Mouse (Mus musculus) neural tube, embryonic 11.5 days (tissue): ENCODE data around the gene Prf1. TPM values are rescaled to one million over a fixed set of nuclear protein-coding genes. Genes with fewer than 3 reads are reported as not detected.

Experiments used
- ATAC-seq: fragments of 200-750 bp; cut with Nextera tagmentation; 2 replicates; pipeline ENCODE4 v1.8.0; 2017; ENCODE audit warnings: moderate number of reproducible peaks, mild to moderate bottlenecking, moderate TSS enrichment, moderate library complexity; ENCODE audit not compliant: insufficient read depth, low FRiP score, low TSS enrichment
- DNase-seq: peaks from one replicate; pipeline ENCODE4 v3.0.0-alpha.2; 2015; ENCODE audit warnings: low spot score
- H3K27ac ChIP-seq: fragments of 300-500 bp; sonication (generic); 2 replicates; pipeline ENCODE4 v1.5.1; 2014; ENCODE audit warnings: low read depth, mild to moderate bottlenecking, low read length
- H3K27me3 ChIP-seq: fragments of 300-500 bp; sonication (generic); 2 replicates; pipeline ENCODE4 v1.6.1; 2014; ENCODE audit warnings: mild to moderate bottlenecking, low read length, mixed read lengths; ENCODE audit not compliant: control insufficient read depth, insufficient read depth
- H3K36me3 ChIP-seq: fragments of 300-500 bp; sonication (generic); 2 replicates; pipeline ENCODE4 v1.6.1; 2014; ENCODE audit warnings: mild to moderate bottlenecking, low read length, moderate library complexity, mixed read lengths; ENCODE audit not compliant: control insufficient read depth, insufficient read depth
- H3K4me1 ChIP-seq: fragments of 300-500 bp; sonication (generic); 2 replicates; pipeline ENCODE4 v1.6.1; 2014; ENCODE audit warnings: low read length, mixed read lengths; ENCODE audit not compliant: control insufficient read depth, insufficient read depth
- H3K4me2 ChIP-seq: fragments of 300-500 bp; sonication (generic); 2 replicates; pipeline ENCODE4 v1.6.1; 2014; ENCODE audit warnings: low read depth, mild to moderate bottlenecking, moderate library complexity
- H3K4me3 ChIP-seq: fragments of 300-500 bp; sonication (generic); 2 replicates; pipeline ENCODE4 v1.5.1; 2014; ENCODE audit warnings: low read depth, low read length
- H3K9ac ChIP-seq: fragments of 300-500 bp; sonication (generic); 2 replicates; pipeline ENCODE4 v1.6.1; 2014; ENCODE audit warnings: mild to moderate bottlenecking, low read length
- H3K9me3 ChIP-seq: fragments of 300-500 bp; sonication (generic); 2 replicates; pipeline ENCODE4 v1.6.1; 2016; ENCODE audit warnings: low read length; ENCODE audit not compliant: control insufficient read depth
- WGBS: fragments of 180-500 bp; shearing (Covaris S2); extraction: QIAGEN DNeasy Blood & Tissue Kit; methylation state at CpG from one replicate; pipeline ENCODE4 v1.1.7; 2014; 5-methylcytosine and 5-hydroxymethylcytosine counted together
- polyA plus RNA-seq: library from polyadenylated mRNA; unstranded; fragments of >200 nt; fragmentation: Nextera tagmentation; extraction: Ambion mirVana; gene quantifications from 2 replicates; pipeline ENCODE4 v1.2.1, GENCODE M21; 2014

Gene Prf1
- polyA plus RNA-seq, 1 experiment from 2014 or later, result not detected

DNA sequence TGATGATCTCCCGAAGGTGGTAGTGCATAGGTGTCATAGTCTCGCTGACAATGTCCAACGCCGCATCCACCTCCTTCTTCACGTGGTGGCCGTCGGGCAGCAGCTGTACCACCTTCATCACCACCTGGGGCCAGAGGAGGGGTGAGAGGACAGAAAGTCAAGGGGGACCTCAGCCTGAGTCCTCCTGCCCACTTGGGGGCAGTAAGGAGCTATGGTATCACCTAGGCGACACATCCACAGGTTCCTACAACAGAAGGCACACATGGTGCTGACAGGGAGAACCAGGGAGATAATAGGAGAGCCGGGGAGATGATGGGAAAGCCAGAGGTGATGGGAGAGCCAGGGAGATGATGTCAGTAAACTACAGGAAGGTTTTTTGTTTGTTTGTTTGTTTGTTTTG is 41.6 kb downstream of the Prf1 start:
- ATAC-seq, result no peak
- 92% methylated on average over 9 of the region's 9 CpGs for WGBS
- H3K4me3 ChIP-seq, result no peak overlapping the region

DNA sequence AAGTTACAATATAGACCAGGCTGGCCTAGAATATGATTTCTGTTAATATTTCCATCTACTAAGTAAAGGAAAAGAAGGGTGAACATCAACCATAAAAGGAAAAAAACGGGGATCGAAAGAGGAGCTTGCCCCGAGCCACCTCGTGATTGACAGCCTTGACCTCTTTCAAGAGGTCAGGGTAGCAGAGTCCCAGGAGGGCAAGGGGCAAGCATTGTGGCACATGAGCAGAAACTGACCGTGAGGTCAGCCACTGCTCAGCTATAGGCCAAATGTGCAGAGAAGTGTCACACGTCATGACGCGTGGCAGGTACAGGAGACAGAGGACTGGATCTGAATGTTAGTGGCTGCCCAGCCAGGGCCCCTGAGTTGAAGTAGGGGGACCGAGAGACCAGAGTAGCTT is 42.6 kb downstream of the Prf1 start:
- no peak overlapping the region for H3K4me2 ChIP-seq
- H3K9me3 ChIP-seq, result no peaks in the 10 kb centered on the region
- no peaks in the 10 kb centered on the region for H3K36me3 ChIP-seq
- ATAC-seq (no peak), DNase-seq (no peak)
- WGBS, result 74% methylated on average over 9 of the region's 9 CpGs
- no peak overlapping the region for H3K4me3 ChIP-seq
- H3K27ac ChIP-seq, result no peak overlapping the region
- no peaks in the 10 kb centered on the region for H3K27me3 ChIP-seq
- no peaks in the 10 kb centered on the region for H3K4me1 ChIP-seq
- H3K9ac ChIP-seq, result no peak overlapping the region

More for the DNA sequence above, 41.6 kb downstream of the Prf1 start:
- Histone ChIP-seq H3K27me3 (no peaks in the 10 kb centered on the region), H3K4me2 (no peak overlapping the region), H3K9ac (no peak overlapping the region), H3K9me3 (no peaks in the 10 kb centered on the region), H3K27ac (no peak overlapping the region), H3K4me1 (no peaks in the 10 kb centered on the region), H3K36me3 (no peaks in the 10 kb centered on the region)
- no peak for DNase-seq

DNA sequence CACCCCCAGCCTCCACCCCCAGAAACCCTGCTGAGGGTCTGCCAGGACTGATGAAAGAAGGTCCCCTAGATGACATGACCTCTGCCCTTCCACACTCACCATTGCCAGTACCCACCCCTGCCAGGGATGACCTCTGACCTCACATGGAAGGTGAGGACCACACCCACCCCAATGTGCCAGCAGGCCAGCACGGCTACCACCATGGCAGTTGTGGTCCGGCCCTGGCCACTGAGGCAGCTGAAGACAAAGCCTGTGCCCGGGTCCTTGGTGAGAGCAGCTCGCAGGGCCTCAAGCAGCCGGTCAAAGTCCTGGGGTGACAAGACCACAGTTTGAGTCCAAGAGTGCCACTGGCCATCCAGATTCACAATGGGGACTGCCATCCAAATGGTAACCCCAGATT is 43.4 kb downstream of the Prf1 start:
- Histone ChIP-seq H3K27ac (no peak overlapping the region), H3K9ac (no peak overlapping the region), H3K4me2 (no peak overlapping the region), H3K27me3 (no peaks in the 10 kb centered on the region), H3K4me1 (no peaks in the 10 kb centered on the region), H3K36me3 (no peaks in the 10 kb centered on the region), H3K9me3 (no peaks in the 10 kb centered on the region), H3K4me3 (no peak overlapping the region)
- WGBS, result 96% methylated on average over 5 of the region's 5 CpGs
- DNase-seq (no peak), ATAC-seq (no peak)

DNA sequence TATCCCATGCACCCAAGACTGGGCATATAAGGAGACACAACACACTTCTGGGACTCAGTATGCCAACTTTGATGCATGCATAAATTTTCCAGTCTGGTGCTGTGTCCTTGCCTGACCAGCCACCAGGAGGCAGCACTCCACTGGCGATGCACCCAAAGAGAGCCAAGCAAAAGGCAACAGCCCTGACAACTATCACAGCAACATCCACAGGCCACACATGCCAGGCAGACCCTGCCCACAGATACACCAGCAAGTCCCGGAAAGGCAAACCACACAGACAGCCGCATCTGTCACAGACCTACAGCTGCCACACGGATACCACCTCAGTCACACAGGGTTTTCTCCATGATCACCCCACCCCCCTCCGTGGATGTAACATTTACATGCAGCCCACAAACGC is 43.9 kb downstream of the Prf1 start:
- Histone ChIP-seq H3K4me2 (no peak overlapping the region), H3K4me3 (no peak overlapping the region), H3K27ac (no peak overlapping the region), H3K4me1 (no peaks in the 10 kb centered on the region), H3K9ac (no peak overlapping the region), H3K27me3 (no peaks in the 10 kb centered on the region), H3K9me3 (no peaks in the 10 kb centered on the region), H3K36me3 (no peaks in the 10 kb centered on the region)
- ATAC-seq (0 out of 2 replicates have a peak, but pooled peaks have one; percentile 52), DNase-seq (peak; percentile 76)
- WGBS, result 74% methylated on average over 6 of the region's 6 CpGs

DNA sequence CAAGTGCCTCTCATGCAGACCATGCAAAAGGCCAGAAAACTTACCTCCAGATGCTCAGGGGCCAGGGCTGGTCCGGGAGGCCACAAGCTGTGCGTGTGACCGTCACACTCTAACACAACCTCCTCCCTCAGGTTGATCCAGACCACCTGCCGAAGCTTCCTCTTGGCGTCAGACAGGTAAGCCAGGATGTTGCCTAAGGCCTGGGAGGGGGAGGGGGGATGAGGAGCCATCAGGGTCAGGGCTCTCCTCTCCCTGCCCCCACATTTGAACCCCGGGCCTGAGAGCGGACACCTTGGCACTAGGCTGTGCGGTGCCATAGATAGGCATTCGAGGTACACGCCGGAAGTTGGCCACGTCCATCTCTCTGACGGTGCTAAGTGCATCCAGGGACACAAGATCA is 45.1 kb downstream of the Prf1 start:
- no peaks in the 10 kb centered on the region for H3K27me3 ChIP-seq
- no peak overlapping the region for H3K27ac ChIP-seq
- H3K36me3 ChIP-seq, result no peaks in the 10 kb centered on the region
- no peaks in the 10 kb centered on the region for H3K9me3 ChIP-seq
- 97% methylated on average over 13 of the region's 13 CpGs for WGBS
- H3K4me2 ChIP-seq, result no peak overlapping the region
- H3K4me1 ChIP-seq, result no peaks in the 10 kb centered on the region
- H3K9ac ChIP-seq, result no peak overlapping the region
- DNase-seq (no peak), ATAC-seq (no peak)
- H3K4me3 ChIP-seq, result no peak overlapping the region

DNA sequence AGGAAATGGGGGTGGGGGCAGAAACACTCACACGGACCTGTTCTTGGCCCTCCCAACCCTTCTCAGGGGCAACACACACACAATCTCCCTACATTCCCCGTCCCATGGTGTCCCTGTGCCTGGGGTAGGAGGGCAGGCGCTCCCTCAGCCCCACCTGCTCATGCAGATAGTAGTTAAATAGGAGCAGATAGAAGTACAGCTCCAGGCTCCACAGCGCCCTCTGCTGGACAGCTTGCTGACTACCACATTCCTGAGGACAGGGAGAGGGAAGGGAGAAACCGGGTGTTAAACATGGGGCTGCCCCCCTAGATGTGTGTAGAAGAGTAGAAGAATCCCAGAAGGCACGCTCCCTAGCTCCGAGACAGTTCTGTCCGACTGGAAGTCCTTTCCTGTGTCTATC is 46.3 kb downstream of the Prf1 start:
- WGBS, result 64% methylated on average over 8 of the region's 8 CpGs
- Histone ChIP-seq H3K36me3 (no peaks in the 10 kb centered on the region), H3K4me2 (no peak overlapping the region), H3K27ac (no peak overlapping the region), H3K4me1 (no peaks in the 10 kb centered on the region), H3K9ac (no peak overlapping the region), H3K9me3 (no peaks in the 10 kb centered on the region), H3K4me3 (no peak overlapping the region), H3K27me3 (no peaks in the 10 kb centered on the region)
- DNase-seq (peak; percentile 62), ATAC-seq (no peak; the same call in 1 of the 2 replicates)

DNA sequence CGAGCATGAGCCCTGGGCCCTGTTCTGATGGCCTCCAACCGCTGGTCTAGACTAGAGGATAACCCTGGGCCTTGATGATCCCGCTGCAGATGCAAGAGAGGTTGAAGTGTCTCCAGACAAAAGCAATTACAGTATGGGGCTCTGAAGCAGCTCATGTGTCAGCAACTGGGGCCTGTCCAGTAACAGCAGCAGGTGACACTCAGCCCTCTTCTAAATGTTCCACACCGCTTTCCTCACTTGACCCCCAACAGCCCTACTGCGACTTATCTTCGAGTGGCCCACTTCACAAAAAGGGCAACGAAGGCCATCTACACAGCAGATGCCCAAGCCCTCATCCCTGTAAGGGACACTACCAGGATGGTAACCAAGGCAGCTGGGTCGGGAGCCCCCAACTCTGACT is 47.5 kb downstream of the Prf1 start:
- DNase-seq (no peak), ATAC-seq (no peak)
- WGBS, result 76% methylated on average over 8 of the region's 8 CpGs
- Histone ChIP-seq H3K4me1 (no peaks in the 10 kb centered on the region), H3K9ac (no peak overlapping the region), H3K36me3 (peaks cover 5% of the 10 kb centered on the region; the same call in 1 of the 2 replicates), H3K4me3 (no peak overlapping the region), H3K4me2 (no peak overlapping the region), H3K27ac (no peak overlapping the region), H3K27me3 (no peaks in the 10 kb centered on the region), H3K9me3 (0 out of 2 replicates have a peak, but pooled peaks cover 3% of the 10 kb centered on the region)

DNA sequence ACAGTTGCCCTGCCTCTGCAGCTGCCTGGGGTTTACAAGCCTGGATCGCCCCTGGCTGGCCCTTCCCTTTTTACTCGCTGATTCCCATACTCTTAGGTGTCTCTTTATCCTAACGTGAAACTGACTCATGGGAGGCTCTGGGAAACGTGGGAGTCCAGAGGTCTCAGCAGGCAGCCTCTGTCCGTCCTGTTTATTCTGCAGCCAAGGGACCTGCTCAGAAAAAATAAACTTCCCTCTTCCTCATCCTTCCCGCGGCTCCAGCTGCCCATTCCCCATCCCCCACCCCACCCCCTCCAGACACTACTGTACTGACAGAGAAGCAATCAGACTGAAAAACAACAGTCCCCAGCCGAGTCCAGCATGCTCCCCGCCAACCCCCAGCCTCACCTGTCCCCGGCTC is 48.7 kb downstream of the Prf1 start:
- Histone ChIP-seq H3K36me3 (peaks cover 6% of the 10 kb centered on the region; the same call in 1 of the 2 replicates), H3K27me3 (no peaks in the 10 kb centered on the region), H3K9ac (no peak overlapping the region; the same call in 1 of the 2 replicates), H3K4me3 (no peak overlapping the region), H3K4me2 (no peak overlapping the region), H3K27ac (no peak overlapping the region), H3K9me3 (0 out of 2 replicates have a peak, but pooled peaks cover 3% of the 10 kb centered on the region), H3K4me1 (no peaks in the 10 kb centered on the region)
- no peak for DNase-seq
- WGBS, result 22% methylated on average over 10 of the region's 10 CpGs
- ATAC-seq, result no peak

DNA sequence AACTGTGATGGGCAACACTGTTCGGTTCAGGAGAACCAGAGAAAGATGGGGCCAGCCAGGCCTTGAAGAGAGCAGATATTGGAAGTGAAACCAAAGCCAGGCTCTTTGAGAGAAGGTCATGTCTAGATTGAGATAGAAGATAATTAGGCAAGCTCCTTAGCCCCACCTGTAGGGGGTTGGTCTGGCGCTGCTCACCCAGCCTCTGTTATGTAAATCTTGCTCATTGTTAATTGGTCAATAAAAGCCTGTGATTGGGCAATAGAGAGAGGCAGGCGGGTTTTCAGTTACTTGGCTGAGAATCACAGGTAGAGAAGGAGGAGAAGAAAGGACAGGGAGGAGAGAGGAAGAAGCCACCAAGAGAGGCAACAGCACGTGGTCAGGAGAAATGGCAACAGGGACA is 53.6 kb downstream of the Prf1 start:
- Histone ChIP-seq H3K9me3 (0 out of 2 replicates have a peak, but pooled peaks cover 3% of the 10 kb centered on the region), H3K9ac (no peak overlapping the region), H3K36me3 (peaks cover 8% of the 10 kb centered on the region), H3K4me3 (no peak overlapping the region), H3K4me1 (no peaks in the 10 kb centered on the region), H3K27ac (no peak overlapping the region), H3K27me3 (no peaks in the 10 kb centered on the region), H3K4me2 (no peak overlapping the region)
- DNase-seq (no peak), ATAC-seq (no peak)
- WGBS, result 59% methylated on average over 4 of the region's 4 CpGs
